Comparison of ENCODE assay signal across 20 mouse cellular contexts in genomic region chr17:7534386-7535059, GRCm38 (mm10).
"Had no signal": no experiment of that assay in that cellular context is flagged by ENCODE, and none has a peak within 500 bp of the region (broad histone marks: within the 10 kb centered on the region; RNA-seq: fewer than 3 reads in every experiment).

No protein-coding gene starts in this region.

- DNase-seq: kidney, adult 9 months; kidney, postnatal 14 days; kidney, postnatal 4 days; liver, embryonic 13.5 days; lung, adult 2 months; lung, postnatal 14 days; lung, postnatal 4 days; retina, postnatal 1 day; right cerebral cortex, postnatal 25 days; spleen, adult 18-20 months; thymus, adult 2 months; thymus, postnatal 14 days; thymus, postnatal 4 days had no signal

- H3K27ac ChIP-seq: left cerebral cortex, adult 2 months; liver, embryonic 13.5 days; midbrain, embryonic 10.5 days; midbrain, embryonic 13.5 days; neural tube, embryonic 13.5 days had no signal

- H3K36me3 ChIP-seq: liver, embryonic 13.5 days; midbrain, embryonic 10.5 days; midbrain, embryonic 13.5 days; neural tube, embryonic 13.5 days; stomach, embryonic 15.5 days had no signal

- H3K9ac ChIP-seq: liver, embryonic 13.5 days; midbrain, embryonic 13.5 days; neural tube, embryonic 13.5 days; stomach, embryonic 15.5 days had no signal

- H3K4me3 ChIP-seq: left cerebral cortex, adult 2 months; liver, embryonic 13.5 days; midbrain, embryonic 10.5 days; midbrain, embryonic 13.5 days; myocyte; neural tube, embryonic 13.5 days; stomach, embryonic 15.5 days had no signal

- H3K27me3 ChIP-seq: liver, embryonic 13.5 days; midbrain, embryonic 13.5 days; neural tube, embryonic 13.5 days; stomach, embryonic 15.5 days had no signal

- H3K4me2 ChIP-seq: liver, embryonic 13.5 days; midbrain, embryonic 13.5 days; neural tube, embryonic 13.5 days; stomach, embryonic 15.5 days had no signal

- H3K9me3 ChIP-seq: stomach, embryonic 15.5 days had no signal

- ATAC-seq: midbrain, embryonic 13.5 days; midbrain, embryonic 16.5 days had no signal

- H3K4me1 ChIP-seq: liver, embryonic 13.5 days; midbrain, embryonic 10.5 days; midbrain, embryonic 13.5 days; neural tube, embryonic 13.5 days; stomach, embryonic 15.5 days had no signal
